Mouse (Mus musculus): Measurements from ENCODE around the gene Btg1. TPM values are rescaled to one million over a fixed set of nuclear protein-coding genes. Genes with fewer than 3 reads are reported as not detected.
A peak's percentile ranks its signal among the peaks of the same experiment; 100 is the strongest.

Gene Btg1
- polyA plus RNA-seq, 1 experiment, result 1.6 TPM

DNA sequence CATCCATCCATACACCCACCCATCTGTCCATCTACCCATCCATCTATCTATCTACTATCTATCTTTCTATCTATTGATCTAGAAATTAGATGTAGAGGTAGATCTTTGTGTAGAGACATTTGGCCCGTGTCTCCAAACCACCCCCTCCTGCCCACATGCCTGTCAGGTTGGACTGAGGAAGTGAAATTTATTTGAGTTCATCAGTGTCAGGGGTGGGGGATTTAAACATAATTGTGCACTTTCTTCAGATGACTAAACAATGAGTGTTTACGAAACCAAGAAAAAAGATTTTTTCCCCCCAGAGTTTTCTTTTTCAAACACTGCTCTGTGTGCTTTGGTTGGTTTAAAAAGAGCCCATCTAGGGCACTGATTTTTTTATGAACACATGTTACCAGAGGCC, 10.9 kb upstream of the Btg1 start:
- no peaks in the 10 kb centered on the region for H3K36me3 ChIP-seq (ENCODE audit: control insufficient read depth)
- H3K4me3 ChIP-seq (replicated peaks), result no peak overlapping the region
- H3K9me3 ChIP-seq (ENCODE audit: control insufficient read depth, low read length), result no peaks in the 10 kb centered on the region
- no peaks in the 10 kb centered on the region for H3K27me3 ChIP-seq (ENCODE audit: control insufficient read depth)
- no peak for TF ChIP-seq TAL1 (IDR thresholded peaks at IDR 0.05; ENCODE audit: low read length)
- no peak for TF ChIP-seq GATA1 (IDR thresholded peaks at IDR 0.05; ENCODE audit: low read length)
- H3K4me1 ChIP-seq (ENCODE audit: control insufficient read depth), result peaks cover 9% of the 10 kb centered on the region

DNA sequence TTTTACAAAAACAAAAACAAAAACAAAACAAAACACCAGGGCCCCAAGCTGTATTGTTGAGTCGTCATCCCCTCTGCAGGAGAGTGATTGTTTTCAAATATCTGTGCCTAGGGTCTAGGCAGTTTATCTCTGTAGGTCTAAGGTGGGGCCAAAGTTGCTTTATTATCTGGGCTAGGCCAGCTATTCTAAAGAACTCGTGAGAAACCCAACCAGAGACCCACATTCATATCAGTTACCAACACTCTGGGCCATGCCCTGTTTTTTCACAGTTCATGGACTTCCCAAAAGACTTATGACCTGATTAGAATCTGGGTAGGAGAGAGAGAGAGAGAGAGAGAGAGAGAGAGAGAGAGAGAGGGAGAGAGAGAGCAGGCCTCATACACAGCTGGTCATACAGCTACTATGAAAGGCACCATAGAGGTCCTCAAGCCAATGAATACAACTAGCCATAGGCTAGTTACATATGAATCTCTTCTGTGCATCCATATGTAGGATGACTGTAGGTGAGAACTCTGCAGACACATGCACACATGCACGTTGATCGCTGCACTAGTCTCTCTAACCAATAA, 9.1 kb upstream of the Btg1 start:
- TF ChIP-seq TAL1 (IDR thresholded peaks at IDR 0.05; ENCODE audit: low read length), result no peak
- TF ChIP-seq GATA1 (IDR thresholded peaks at IDR 0.05; ENCODE audit: low read length), result no peak
- Histone ChIP-seq H3K4me3 (replicated peaks) (no peak overlapping the region), H3K9me3 (ENCODE audit: control insufficient read depth, low read length) (no peaks in the 10 kb centered on the region), H3K36me3 (ENCODE audit: control insufficient read depth) (no peaks in the 10 kb centered on the region), H3K27me3 (ENCODE audit: control insufficient read depth) (no peaks in the 10 kb centered on the region), H3K4me1 (ENCODE audit: control insufficient read depth) (peaks cover 9% of the 10 kb centered on the region)

DNA sequence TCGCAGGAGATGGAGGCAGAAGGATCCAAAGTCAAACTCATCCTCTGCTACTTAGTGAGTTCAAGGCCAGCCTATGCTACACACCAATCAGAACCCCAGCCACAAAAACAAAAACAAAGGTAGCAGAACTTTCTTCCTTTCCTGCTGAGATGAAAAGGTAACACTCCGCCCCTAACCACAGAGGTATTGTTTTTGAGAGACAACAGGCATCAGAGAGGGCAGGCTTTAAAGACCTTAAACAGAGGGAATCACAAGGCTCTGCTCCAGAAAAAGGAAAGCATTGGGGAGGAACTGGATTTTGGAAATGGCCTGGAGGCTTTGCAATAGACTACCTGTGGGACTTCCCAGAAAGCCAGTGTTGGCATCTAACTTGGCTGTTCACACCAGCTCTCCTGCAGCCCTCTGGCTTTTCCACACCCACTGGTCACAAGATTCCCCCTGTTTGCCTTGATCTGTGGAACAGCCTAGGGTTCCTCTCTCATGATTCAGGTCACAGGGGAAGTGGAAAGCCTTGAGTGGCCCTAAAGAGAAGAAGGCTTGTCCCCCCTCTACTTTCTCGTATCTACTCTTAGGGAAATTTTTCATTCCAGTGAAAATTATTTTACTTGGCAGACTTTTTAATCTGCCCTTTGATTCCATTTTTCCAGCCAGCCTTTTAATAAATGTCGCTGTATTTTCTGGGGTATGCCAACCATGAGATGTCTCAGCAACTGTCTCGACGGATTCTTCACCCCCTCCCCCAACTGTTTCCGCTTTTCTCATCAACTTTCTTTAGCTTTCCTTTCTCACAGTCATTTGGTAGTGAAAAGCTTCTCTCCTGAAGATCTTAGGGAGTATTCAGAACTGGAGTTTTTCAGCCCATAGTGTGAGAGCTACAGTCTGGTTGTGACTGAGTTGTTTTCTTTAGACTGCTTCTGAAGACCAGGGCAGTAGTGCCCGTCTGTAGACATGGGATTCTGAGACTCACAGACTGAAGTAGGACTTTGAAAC, 7.2 kb upstream of the Btg1 start:
- peaks cover 9% of the 10 kb centered on the region for H3K4me1 ChIP-seq (ENCODE audit: control insufficient read depth)
- no peaks in the 10 kb centered on the region for H3K36me3 ChIP-seq (ENCODE audit: control insufficient read depth)
- H3K4me3 ChIP-seq (replicated peaks), result no peak overlapping the region
- no peaks in the 10 kb centered on the region for H3K27me3 ChIP-seq (ENCODE audit: control insufficient read depth)
- TF ChIP-seq GATA1 (IDR thresholded peaks at IDR 0.05; ENCODE audit: low read length), result no peak
- no peak for TF ChIP-seq TAL1 (IDR thresholded peaks at IDR 0.05; ENCODE audit: low read length)
- H3K9me3 ChIP-seq (ENCODE audit: control insufficient read depth, low read length), result no peaks in the 10 kb centered on the region

DNA sequence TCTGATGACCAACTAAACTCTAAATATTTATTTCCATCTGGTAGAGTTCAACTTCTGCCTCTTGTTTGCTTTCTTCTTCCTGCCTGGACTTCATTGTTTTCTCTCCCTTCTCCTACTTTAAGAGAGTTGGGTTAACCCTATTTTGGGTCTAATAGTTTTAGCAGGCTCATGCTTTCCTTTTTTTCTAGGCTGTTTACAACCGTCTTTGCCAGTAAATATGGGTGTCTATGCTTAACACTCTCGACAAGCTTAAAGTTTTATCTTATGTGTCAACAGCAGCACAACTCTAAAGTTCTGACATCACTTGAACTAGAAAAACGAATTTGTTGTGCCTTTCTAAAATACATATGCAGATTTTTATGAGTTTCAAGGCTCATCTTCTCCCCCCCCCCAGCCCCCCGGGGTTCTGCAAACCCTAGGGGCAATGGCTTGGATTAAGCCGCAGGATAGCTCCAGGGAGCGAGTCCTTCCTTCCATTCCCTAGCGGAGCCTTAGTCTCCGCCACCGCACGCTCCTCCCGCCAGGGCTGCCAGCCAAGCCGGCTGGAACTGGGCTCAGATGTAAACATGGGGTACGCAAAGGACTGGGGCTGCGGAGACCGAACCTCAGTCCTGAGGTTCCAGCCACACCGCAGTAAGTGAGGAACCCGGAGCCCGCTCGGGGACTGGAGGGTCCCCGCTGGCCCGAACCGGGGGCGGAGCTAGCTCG, 651 bp upstream of the Btg1 start:
- H3K27me3 ChIP-seq (ENCODE audit: control insufficient read depth), result no peaks in the 10 kb centered on the region
- peak overlapping the region; percentile 91 for H3K4me3 ChIP-seq (replicated peaks)
- TF ChIP-seq TAL1 (IDR thresholded peaks at IDR 0.05; ENCODE audit: low read length), result no peak
- no peak for TF ChIP-seq GATA1 (IDR thresholded peaks at IDR 0.05; ENCODE audit: low read length)
- H3K9me3 ChIP-seq (ENCODE audit: control insufficient read depth, low read length), result no peaks in the 10 kb centered on the region
- peaks cover 26% of the 10 kb centered on the region for H3K4me1 ChIP-seq (ENCODE audit: control insufficient read depth)
- H3K36me3 ChIP-seq (ENCODE audit: control insufficient read depth), result peaks cover 14% of the 10 kb centered on the region

DNA sequence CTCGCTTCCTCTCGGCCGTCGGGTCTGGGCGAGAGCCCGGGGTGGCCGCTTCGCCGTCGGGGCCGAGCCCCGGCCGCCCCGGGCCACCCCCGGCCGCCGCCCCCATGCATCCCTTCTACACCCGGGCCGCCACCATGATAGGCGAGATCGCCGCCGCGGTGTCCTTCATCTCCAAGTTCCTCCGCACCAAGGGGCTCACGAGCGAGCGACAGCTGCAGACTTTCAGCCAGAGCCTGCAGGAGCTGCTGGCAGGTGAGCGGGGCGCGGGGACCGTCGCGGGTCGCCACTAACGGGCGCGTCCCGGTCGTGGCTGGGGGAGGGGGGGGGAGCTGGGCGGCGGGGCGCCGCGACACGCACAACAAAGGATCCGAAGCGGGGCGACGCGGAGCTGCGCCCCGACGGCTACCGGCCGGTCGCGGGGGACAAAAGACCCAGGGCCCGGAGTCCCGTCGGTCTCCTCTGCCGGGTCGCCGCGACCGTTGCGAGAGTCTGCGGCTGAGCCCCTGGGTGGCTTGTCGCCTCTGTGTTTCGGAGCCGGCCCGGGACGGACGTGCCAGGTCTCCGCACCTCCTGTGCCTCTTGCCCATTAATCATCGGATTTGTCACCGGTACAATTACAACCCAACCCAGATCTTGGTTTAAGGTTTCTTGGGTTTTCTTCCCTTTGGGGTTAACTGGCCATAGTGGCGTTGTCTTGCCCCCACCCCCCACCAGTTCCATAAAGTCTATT, 580 bp downstream of the Btg1 start:
- no peaks in the 10 kb centered on the region for H3K9me3 ChIP-seq (ENCODE audit: control insufficient read depth, low read length)
- peaks cover 21% of the 10 kb centered on the region for H3K36me3 ChIP-seq (ENCODE audit: control insufficient read depth)
- H3K27me3 ChIP-seq (ENCODE audit: control insufficient read depth), result no peaks in the 10 kb centered on the region
- peak overlapping the region; percentile 91 for H3K4me3 ChIP-seq (replicated peaks)
- H3K4me1 ChIP-seq (ENCODE audit: control insufficient read depth), result peaks cover 26% of the 10 kb centered on the region
- TF ChIP-seq TAL1 (IDR thresholded peaks at IDR 0.05; ENCODE audit: low read length), result no peak
- TF ChIP-seq GATA1 (IDR thresholded peaks at IDR 0.05; ENCODE audit: low read length), result no peak

DNA sequence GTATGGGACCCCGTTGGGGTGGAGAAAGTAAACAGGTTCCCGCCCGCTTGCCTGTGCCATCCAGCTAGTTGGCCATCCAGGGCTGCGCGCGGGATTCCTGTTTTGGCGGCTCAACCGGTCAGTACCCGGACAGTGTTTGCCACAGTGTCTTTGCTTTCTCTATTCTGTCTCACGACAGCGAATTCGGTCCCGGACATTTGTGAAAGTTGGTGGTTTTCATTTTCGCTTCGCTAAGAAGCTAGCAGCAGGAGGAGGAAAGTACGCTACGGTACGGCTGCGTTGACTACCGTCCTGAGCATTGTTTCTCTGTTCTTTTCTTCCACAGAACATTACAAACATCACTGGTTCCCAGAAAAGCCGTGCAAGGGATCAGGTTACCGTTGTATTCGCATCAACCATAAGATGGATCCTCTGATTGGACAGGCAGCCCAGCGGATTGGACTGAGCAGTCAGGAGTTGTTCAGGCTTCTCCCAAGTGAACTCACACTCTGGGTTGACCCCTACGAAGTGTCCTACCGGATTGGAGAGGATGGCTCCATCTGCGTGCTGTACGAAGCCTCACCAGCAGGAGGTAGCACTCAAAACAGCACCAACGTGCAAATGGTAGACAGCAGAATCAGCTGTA, 1.3 kb downstream of the Btg1 start:
- peak overlapping the region; percentile 91 for H3K4me3 ChIP-seq (replicated peaks)
- H3K9me3 ChIP-seq (ENCODE audit: control insufficient read depth, low read length), result no peaks in the 10 kb centered on the region
- peaks cover 24% of the 10 kb centered on the region for H3K36me3 ChIP-seq (ENCODE audit: control insufficient read depth)
- peaks cover 26% of the 10 kb centered on the region for H3K4me1 ChIP-seq (ENCODE audit: control insufficient read depth)
- TF ChIP-seq GATA1 (IDR thresholded peaks at IDR 0.05; ENCODE audit: low read length) (no peak), TAL1 (IDR thresholded peaks at IDR 0.05; ENCODE audit: low read length) (no peak)
- H3K27me3 ChIP-seq (ENCODE audit: control insufficient read depth), result no peaks in the 10 kb centered on the region

DNA sequence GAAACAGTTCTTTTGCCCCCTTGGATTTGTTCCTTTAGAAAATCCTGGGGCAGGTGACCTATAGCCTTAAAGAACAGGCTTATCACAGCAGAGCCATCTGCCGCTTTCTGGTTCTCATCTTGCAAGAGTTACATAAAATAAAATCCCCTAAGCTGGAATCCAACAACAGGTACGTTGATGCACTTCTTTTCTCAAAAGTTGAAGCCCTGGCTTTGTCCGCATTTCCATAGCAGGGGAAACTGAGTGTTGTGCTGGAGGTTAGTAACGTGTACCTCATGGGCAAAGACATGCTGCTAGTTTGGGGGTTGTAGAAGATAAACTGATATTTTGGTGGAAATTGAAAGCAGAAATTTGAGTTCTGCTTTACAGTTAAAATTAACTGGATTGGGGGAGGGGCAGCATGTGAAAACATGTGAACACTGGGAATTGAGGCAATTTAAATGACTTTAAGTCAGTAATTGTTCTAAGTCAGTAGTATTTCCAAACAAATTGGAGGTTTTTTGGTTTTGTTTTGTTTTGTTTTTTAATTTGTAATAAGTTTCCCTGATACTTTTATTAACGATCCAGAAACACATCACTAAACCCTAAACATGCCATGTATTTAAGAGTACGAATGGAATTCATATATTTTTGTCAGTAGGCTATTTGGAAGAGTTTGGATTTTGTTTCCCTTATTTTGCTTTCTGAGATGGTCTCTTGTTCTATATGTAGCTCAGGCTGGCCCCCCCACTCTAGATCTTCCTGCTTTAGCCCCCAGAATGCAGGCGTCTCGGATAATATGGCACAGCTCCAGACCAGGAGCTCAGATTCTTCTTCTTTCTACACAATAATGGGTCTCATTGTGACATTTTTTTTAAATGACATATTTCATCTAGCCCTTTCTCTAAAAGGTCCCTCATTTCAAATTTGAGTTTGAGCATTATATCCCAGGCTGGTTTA, 3.4 kb downstream of the Btg1 start:
- H3K27me3 ChIP-seq (ENCODE audit: control insufficient read depth), result no peaks in the 10 kb centered on the region
- H3K4me1 ChIP-seq (ENCODE audit: control insufficient read depth), result peaks cover 33% of the 10 kb centered on the region
- TF ChIP-seq TAL1 (IDR thresholded peaks at IDR 0.05; ENCODE audit: low read length) (no peak), GATA1 (IDR thresholded peaks at IDR 0.05; ENCODE audit: low read length) (no peak)
- no peaks in the 10 kb centered on the region for H3K9me3 ChIP-seq (ENCODE audit: control insufficient read depth, low read length)
- peak overlapping the region; percentile 16 for H3K4me3 ChIP-seq (replicated peaks)
- H3K36me3 ChIP-seq (ENCODE audit: control insufficient read depth), result peaks cover 24% of the 10 kb centered on the region
